ENCODE assay signal across 8 mouse cellular contexts in genomic region chr4:48278757-48279497, GRCm38 (mm10). TPM values are rescaled to one million over a fixed set of nuclear protein-coding genes. Genes with fewer than 3 reads are reported as not detected.
DNase-seq lines count a peak whose midpoint lies in the region; ATAC-seq and TF ChIP-seq lines count a peak whose summit lies in the region.

No protein-coding gene starts in this region.

- TF ChIP-seq CTCF in kidney, adult 2 months (conservative IDR thresholded peaks at IDR 0.05; ENCODE audit: insufficient read depth, insufficient read length, low read depth, low read length), result no peak
- no peak for TF ChIP-seq CTCF in lung, adult 2 months (IDR thresholded peaks at IDR 0.05; ENCODE audit: insufficient read depth, low read length)

- H3K4me1 ChIP-seq in kidney, adult 2 months (ENCODE audit: control insufficient read depth, insufficient read depth, low read length), result peaks cover 8% of the 10 kb centered on the region
- peaks cover 5% of the 10 kb centered on the region for H3K4me1 ChIP-seq in embryonic facial prominence, embryonic 12.5 days
- H3K4me1 ChIP-seq in lung, adult 2 months (ENCODE audit: control insufficient read depth, insufficient read depth, low read length), result peaks cover 3% of the 10 kb centered on the region; the same call in 1 of the 2 replicates

- ATAC-seq in embryonic facial prominence, embryonic 12.5 days (ENCODE audit: insufficient number of reproducible peaks, insufficient read depth, low FRiP score, low TSS enrichment), result peak; percentile 49
- ATAC-seq in inflammation-experienced regulatory T-cells, adult 6 months, result peak; percentile 16

- no peaks in the 10 kb centered on the region for H3K9me3 ChIP-seq in embryonic facial prominence, embryonic 12.5 days

- no peaks in the 10 kb centered on the region for H3K36me3 ChIP-seq in kidney, adult 2 months (ENCODE audit: control insufficient read depth, insufficient read depth, low read length)
- no peaks in the 10 kb centered on the region for H3K36me3 ChIP-seq in embryonic facial prominence, embryonic 12.5 days

- no peaks in the 10 kb centered on the region for H3K27me3 ChIP-seq in kidney, adult 2 months (replicated peaks; ENCODE audit: control insufficient read depth, insufficient read depth, low read length)
- H3K27me3 ChIP-seq in embryonic facial prominence, embryonic 12.5 days, result no peaks in the 10 kb centered on the region

- H3K4me3 ChIP-seq in kidney, adult 2 months (ENCODE audit: insufficient read depth, low read depth, low read length), result peak overlapping the region; percentile 88
- H3K4me3 ChIP-seq in embryonic facial prominence, embryonic 12.5 days, result peak overlapping the region; percentile 99
- H3K4me3 ChIP-seq in lung, adult 2 months (replicated peaks; ENCODE audit: extremely low read depth, low read depth, low read length), result peak overlapping the region; percentile 91

- WGBS in kidney, adult 2 months, result under 1% methylated on average over 34 of the region's 34 CpGs
- under 1% methylated on average over 33 of the region's 34 CpGs for WGBS in embryonic facial prominence, embryonic 12.5 days
- under 1% methylated on average over 34 of the region's 34 CpGs for WGBS in lung, adult 2 months

- TF ChIP-seq POLR2A in kidney, adult 2 months (IDR thresholded peaks at IDR 0.05; ENCODE audit: low read depth, low read length), result no peak
- no peak for TF ChIP-seq POLR2A in lung, adult 2 months (IDR thresholded peaks at IDR 0.05; ENCODE audit: borderline replicate concordance, extremely low read depth, low read depth, low read length)

- peak overlapping the region; percentile 67 for H3K27ac ChIP-seq in kidney, adult 2 months (ENCODE audit: insufficient read depth, low read depth, low read length)
- 0 out of 2 replicates have a peak overlapping the region, but pooled peaks have one; percentile 41 for H3K27ac ChIP-seq in embryonic facial prominence, embryonic 12.5 days

- peak overlapping the region; percentile 87 for H3K9ac ChIP-seq in embryonic facial prominence, embryonic 12.5 days

- peak; percentile 32 for DNase-seq in kidney, adult 2 months
- no peak for DNase-seq in kidney, adult 11 months
- peak; percentile 52 for DNase-seq in MEL-GATA-1-ER (ENCODE audit: extremely low read depth, low read depth)
- DNase-seq in lung, adult 2 months, result no peak
- peak; percentile 6 for DNase-seq in retina, postnatal 7 days (ENCODE audit: low read depth, low spot score)
- DNase-seq in thymus, postnatal 36 days, result no peak

- peak overlapping the region; percentile 92 for H3K4me2 ChIP-seq in embryonic facial prominence, embryonic 12.5 days (replicated peaks)

RNA-seq across cellular contexts. Expression of gene Erp44, which starts 0.4 kb away (rescaled TPM):
- 19.4 and 33.8 TPM in 2 replicates for polyA plus RNA-seq in kidney, adult 2 months (2012; rRNA removed)
- 71.9 and 73.4 TPM in 2 replicates for polyA plus RNA-seq in embryonic facial prominence, embryonic 12.5 days (2016; fragmentation: Nextera tagmentation; extraction: Ambion mirVana)
- polyA plus RNA-seq in inflammation-experienced regulatory T-cells, adult 6 months (2017; shearing (Covaris generic)), result 10 to 100 TPM; 48.4 to 84.8 (median 60.7) TPM
- 8.6 and 11.9 TPM in 2 replicates for polyA plus RNA-seq in lung, adult 2 months (2012; rRNA removed)

RNA-seq across cellular contexts. Expression of gene Invs, which starts 0.6 kb away (rescaled TPM):
- 4.5 and 4.6 TPM in 2 replicates for polyA plus RNA-seq in kidney, adult 2 months (2012; rRNA removed)
- polyA plus RNA-seq in embryonic facial prominence, embryonic 12.5 days (2016; fragmentation: Nextera tagmentation; extraction: Ambion mirVana), result 12.3 and 15.9 TPM in 2 replicates
- polyA plus RNA-seq in inflammation-experienced regulatory T-cells, adult 6 months (2017; shearing (Covaris generic)), result 10 to 100 TPM in 1 of 3 experiments, 1 to 10 TPM in 2; 6.0 to 12.4 (median 9.7) TPM
- 3.7 and 4.7 TPM in 2 replicates for polyA plus RNA-seq in lung, adult 2 months (2012; rRNA removed)

Comparison
In these comparisons a context has a peak if more than half of its experiments do, and no peak if none do; other contexts are left out.
1. DNase-seq: peak in kidney, adult 2 months (single experiment), MEL-GATA-1-ER (single experiment) and retina, postnatal 7 days (single experiment); none in kidney, adult 11 months (single experiment), lung, adult 2 months (single experiment) and thymus, postnatal 36 days (0 of 2).
2. Peak in every context shown above with its lines, with median percentiles within 50 percentile points of each other: H3K4me3 ChIP-seq.